Mouse (Mus musculus): ENCODE results near the gene Setd5. TPM values are rescaled to one million over a fixed set of nuclear protein-coding genes. Genes with fewer than 3 reads are reported as not detected.

Setd5 gene
- polyA plus RNA-seq (2015; fragmentation: Nextera tagmentation; extraction: Ambion mirVana): 34.6 and 35.9 TPM in 2 replicates

DNA sequence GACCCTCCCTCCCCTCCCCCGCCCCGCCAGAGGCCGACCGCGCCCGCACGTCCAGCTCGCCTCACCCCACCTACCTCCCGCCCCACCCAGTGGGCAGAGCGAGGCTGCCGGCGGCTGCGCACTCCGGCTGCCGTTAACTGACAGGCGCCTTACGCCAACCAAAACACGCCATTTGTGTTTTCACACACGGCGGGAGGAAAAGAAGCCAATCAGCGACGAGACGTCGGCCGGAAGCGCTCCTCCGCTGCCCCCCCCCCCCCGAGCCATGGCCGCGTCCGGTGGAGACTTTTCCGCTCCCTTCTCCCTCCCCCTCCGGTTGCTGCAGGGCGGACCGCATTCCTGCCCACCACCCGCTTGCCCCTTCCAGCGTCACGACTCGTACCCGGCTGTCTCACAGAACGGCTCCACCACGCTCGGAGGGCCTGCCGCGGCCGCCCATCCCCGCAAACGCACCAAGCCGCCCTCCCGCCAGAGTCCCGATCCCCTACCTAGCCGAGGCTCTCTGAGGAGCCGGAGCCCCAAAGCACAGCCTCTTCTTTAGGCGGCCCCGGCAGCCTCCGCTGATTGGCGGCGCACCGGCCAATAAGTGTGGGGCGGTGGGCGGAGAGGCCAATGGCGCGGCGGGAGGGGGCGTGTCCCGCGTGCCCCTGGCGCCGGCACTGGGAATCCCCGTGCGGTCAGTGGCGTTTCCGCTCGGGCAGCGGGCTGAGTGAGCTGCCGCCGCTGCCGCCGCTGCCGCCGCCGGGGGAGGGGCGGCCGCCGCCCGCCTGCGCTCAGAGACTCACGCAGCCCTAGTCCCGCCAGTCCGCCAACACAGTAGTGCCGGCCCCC lies at the start of gene Setd5:
Setd5 (plus strand) TSS at position 680 of the 831 bp plus-strand sequence.
- 1% methylated on average over 71 of the region's 91 CpGs for WGBS
- H3K9ac ChIP-seq (ENCODE audit: low read length): peak within 1 kb of the TSS; percentile 90
- DNase-seq (ENCODE audit: low spot score) (peak; percentile 99), ATAC-seq (ENCODE audit: low FRiP score, low TSS enrichment) (peak; percentile 88)
- H3K9me3 ChIP-seq (ENCODE audit: control insufficient read depth, low read length): no peaks in the 10 kb centered on the region
- H3K4me1 ChIP-seq (replicated peaks; ENCODE audit: control insufficient read depth, insufficient read depth): no peaks in the 10 kb centered on the region
- H3K4me2 ChIP-seq (replicated peaks; ENCODE audit: low read depth): peak within 1 kb of the TSS; percentile 81
- TF ChIP-seq CTCF (IDR thresholded peaks at IDR 0.05; ENCODE audit: low read depth) (peak; percentile 6; the same call in 1 of the 2 replicates), EP300 (optimal IDR thresholded peaks at IDR 0.05) (no peak)
- no peaks in the 10 kb centered on the region for H3K36me3 ChIP-seq (ENCODE audit: control insufficient read depth, insufficient read depth, low read length)
- H3K4me3 ChIP-seq (ENCODE audit: low read depth, low read length): peak within 1 kb of the TSS; percentile 78
- H3K27me3 ChIP-seq (ENCODE audit: control insufficient read depth, insufficient read depth, low read length): no peaks in the 10 kb centered on the region
- peak within 1 kb of the TSS; percentile 99 for H3K27ac ChIP-seq (replicated peaks)

- no peak overlapping the region for H3K4me2 ChIP-seq (replicated peaks; ENCODE audit: low read depth)
- 53% methylated on average over 2 of the region's 2 CpGs for WGBS
- no peaks in the 10 kb centered on the region for H3K36me3 ChIP-seq (ENCODE audit: control insufficient read depth, insufficient read depth, low read length)
- no peak for ATAC-seq (ENCODE audit: low FRiP score, low TSS enrichment)
- H3K27me3 ChIP-seq (ENCODE audit: control insufficient read depth, insufficient read depth, low read length): no peaks in the 10 kb centered on the region
- no peak overlapping the region; the same call in 1 of the 2 replicates for H3K9ac ChIP-seq (ENCODE audit: low read length)
- H3K4me1 ChIP-seq (replicated peaks; ENCODE audit: control insufficient read depth, insufficient read depth): no peaks in the 10 kb centered on the region
- no peak for DNase-seq (ENCODE audit: low spot score)
- no peak for TF ChIP-seq EP300 (optimal IDR thresholded peaks at IDR 0.05)
- TF ChIP-seq CTCF (IDR thresholded peaks at IDR 0.05; ENCODE audit: low read depth): no peak
- no peak overlapping the region for H3K27ac ChIP-seq (replicated peaks)
- H3K4me3 ChIP-seq (ENCODE audit: low read depth, low read length): no peak overlapping the region
- no peaks in the 10 kb centered on the region for H3K9me3 ChIP-seq (ENCODE audit: control insufficient read depth, low read length)
Observed at GRCm38 (mm10) chr6:113027446-113027845, 49.7 kb upstream of the Setd5 start.

GRCm38 (mm10) chr6:113029006-113029405 lies 48.2 kb upstream of the Setd5 start:
- 74% methylated on average over 3 of the region's 3 CpGs for WGBS

GRCm38 (mm10) chr6:113030553-113030952 lies 46.6 kb upstream of the Setd5 start:
- TF ChIP-seq EP300 (optimal IDR thresholded peaks at IDR 0.05): no peak
- no peak for TF ChIP-seq CTCF (IDR thresholded peaks at IDR 0.05; ENCODE audit: low read depth)
- H3K27ac ChIP-seq (replicated peaks): peak overlapping the region; percentile 85

More at GRCm38 (mm10) chr6:113029006-113029405, 48.2 kb upstream of the Setd5 start:
- H3K36me3 ChIP-seq (ENCODE audit: control insufficient read depth, insufficient read depth, low read length): no peaks in the 10 kb centered on the region
- no peaks in the 10 kb centered on the region for H3K27me3 ChIP-seq (ENCODE audit: control insufficient read depth, insufficient read depth, low read length)
- TF ChIP-seq EP300 (optimal IDR thresholded peaks at IDR 0.05): no peak
- no peak for TF ChIP-seq CTCF (IDR thresholded peaks at IDR 0.05; ENCODE audit: low read depth)
- ATAC-seq (ENCODE audit: low FRiP score, low TSS enrichment): no peak
- H3K9me3 ChIP-seq (ENCODE audit: control insufficient read depth, low read length): no peaks in the 10 kb centered on the region
- DNase-seq (ENCODE audit: low spot score): no peak
- no peak overlapping the region for H3K27ac ChIP-seq (replicated peaks)
- no peak overlapping the region for H3K9ac ChIP-seq (ENCODE audit: low read length)
- H3K4me3 ChIP-seq (ENCODE audit: low read depth, low read length): no peak overlapping the region
- H3K4me2 ChIP-seq (replicated peaks; ENCODE audit: low read depth): no peak overlapping the region
- no peaks in the 10 kb centered on the region for H3K4me1 ChIP-seq (replicated peaks; ENCODE audit: control insufficient read depth, insufficient read depth)

DNA sequence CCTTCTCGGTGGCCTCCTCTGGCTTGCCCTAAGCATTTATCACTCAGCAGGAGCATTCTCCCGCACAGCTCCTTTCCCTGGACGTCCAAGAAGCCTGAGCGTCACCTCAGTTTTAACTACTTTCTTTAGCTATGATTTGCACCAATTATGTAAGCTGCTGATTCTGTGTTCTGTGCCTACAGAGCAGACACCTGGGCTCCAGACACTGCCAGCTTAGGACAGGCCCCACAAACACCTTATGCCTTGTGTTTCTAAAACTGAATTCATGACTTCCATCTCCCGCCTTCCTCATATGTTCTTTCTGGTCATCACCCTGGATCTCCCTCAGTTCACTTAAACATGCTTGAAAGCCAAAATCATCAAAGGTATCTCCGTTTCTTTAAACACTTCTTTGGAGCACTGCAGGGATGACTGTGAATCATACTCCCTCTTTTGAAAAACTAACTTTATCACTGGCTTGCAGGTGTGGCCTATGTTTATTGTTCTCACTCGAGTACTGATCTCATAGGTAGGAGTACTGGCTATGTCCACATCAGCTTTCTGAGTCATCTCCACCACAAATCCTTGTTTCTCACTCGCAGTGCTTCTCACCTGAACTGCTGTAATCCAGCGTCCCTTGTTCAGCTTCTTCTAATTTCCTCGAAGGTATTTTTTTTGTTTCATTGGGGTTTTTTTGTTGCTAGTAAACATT lies 46.0 kb upstream of the Setd5 start:
- Histone ChIP-seq H3K4me2 (replicated peaks; ENCODE audit: low read depth) (no peak overlapping the region), H3K36me3 (ENCODE audit: control insufficient read depth, insufficient read depth, low read length) (no peaks in the 10 kb centered on the region), H3K4me3 (ENCODE audit: low read depth, low read length) (no peak overlapping the region), H3K27me3 (ENCODE audit: control insufficient read depth, insufficient read depth, low read length) (no peaks in the 10 kb centered on the region), H3K9me3 (ENCODE audit: control insufficient read depth, low read length) (no peaks in the 10 kb centered on the region), H3K4me1 (replicated peaks; ENCODE audit: control insufficient read depth, insufficient read depth) (no peaks in the 10 kb centered on the region), H3K27ac (replicated peaks) (peak overlapping the region; percentile 85), H3K9ac (ENCODE audit: low read length) (no peak overlapping the region)
- DNase-seq (ENCODE audit: low spot score) (peak; percentile 43), ATAC-seq (ENCODE audit: low FRiP score, low TSS enrichment) (peak; percentile 88)
- TF ChIP-seq CTCF (IDR thresholded peaks at IDR 0.05; ENCODE audit: low read depth) (no peak), EP300 (optimal IDR thresholded peaks at IDR 0.05) (no peak)
- WGBS: 44% methylated on average over 10 of the region's 10 CpGs

More at GRCm38 (mm10) chr6:113030553-113030952, 46.6 kb upstream of the Setd5 start:
- ATAC-seq (ENCODE audit: low FRiP score, low TSS enrichment) (peak; percentile 55), DNase-seq (ENCODE audit: low spot score) (no peak)
- Histone ChIP-seq H3K4me2 (replicated peaks; ENCODE audit: low read depth) (no peak overlapping the region), H3K9me3 (ENCODE audit: control insufficient read depth, low read length) (no peaks in the 10 kb centered on the region), H3K4me3 (ENCODE audit: low read depth, low read length) (no peak overlapping the region), H3K9ac (ENCODE audit: low read length) (no peak overlapping the region), H3K4me1 (replicated peaks; ENCODE audit: control insufficient read depth, insufficient read depth) (no peaks in the 10 kb centered on the region), H3K27me3 (ENCODE audit: control insufficient read depth, insufficient read depth, low read length) (no peaks in the 10 kb centered on the region), H3K36me3 (ENCODE audit: control insufficient read depth, insufficient read depth, low read length) (no peaks in the 10 kb centered on the region)
- 53% methylated on average over 3 of the region's 3 CpGs for WGBS
